Mouse (Mus musculus) kidney, embryonic 15.5 days (tissue): ENCODE measurements around the gene Sufu. TPM values are rescaled to one million over a fixed set of nuclear protein-coding genes. Genes with fewer than 3 reads are reported as not detected.

Experiments used
- ATAC-seq: fragments of 200-750 bp; cut with Nextera tagmentation; replicated peaks from 2 replicates; pipeline ENCODE4 v1.8.0; 2017; ENCODE audit warnings: moderate TSS enrichment; ENCODE audit not compliant: low FRiP score
- H3K27ac ChIP-seq: fragments of 300-500 bp; sonication (generic); 2 replicates; pipeline ENCODE4 v1.5.1; 2015; ENCODE audit warnings: mild to moderate bottlenecking, inconsistent platforms
- H3K27me3 ChIP-seq: fragments of 300-500 bp; sonication (generic); 2 replicates; pipeline ENCODE4 v1.6.1; 2015; ENCODE audit warnings: inconsistent platforms
- H3K36me3 ChIP-seq: fragments of 300-500 bp; sonication (generic); 2 replicates; pipeline ENCODE4 v1.6.1; 2015; ENCODE audit warnings: inconsistent platforms
- H3K4me1 ChIP-seq: fragments of 300-500 bp; sonication (generic); 2 replicates; pipeline ENCODE4 v1.6.1; 2015; ENCODE audit warnings: inconsistent platforms
- H3K4me2 ChIP-seq: fragments of 300-500 bp; sonication (generic); 2 replicates; pipeline ENCODE4 v1.6.1; 2015; ENCODE audit warnings: moderate library complexity, mild to moderate bottlenecking, inconsistent platforms
- H3K4me3 ChIP-seq: fragments of 300-500 bp; sonication (generic); replicated peaks from 2 replicates; pipeline ENCODE4 v1.5.1; 2015; ENCODE audit warnings: mild to moderate bottlenecking, inconsistent platforms
- H3K9ac ChIP-seq: fragments of 300-500 bp; sonication (generic); 2 replicates; pipeline ENCODE4 v1.6.1; 2015; ENCODE audit warnings: mild to moderate bottlenecking, inconsistent platforms
- H3K9me3 ChIP-seq: fragments of 300-500 bp; sonication (generic); replicated peaks from 2 replicates; pipeline ENCODE4 v1.6.1; 2016; ENCODE audit warnings: inconsistent platforms
- WGBS: fragments of 180-500 bp; shearing (Covaris S2); methylation state at CpG from one replicate; pipeline ENCODE4 v1.1.7; 2015; ENCODE audit warnings: mixed read lengths; 5-methylcytosine and 5-hydroxymethylcytosine counted together
- polyA plus RNA-seq: library from polyadenylated mRNA; unstranded; fragments of >200 nt; fragmentation: Nextera tagmentation; extraction: Ambion mirVana; gene quantifications from 2 replicates; pipeline ENCODE4 v1.2.1, GENCODE M21; 2015

The Sufu gene
- polyA plus RNA-seq, 1 experiment from 2014 or later = 46.5 TPM

- ATAC-seq = no peak
Observed at GRCm38 (mm10) chr19:46363294-46364009, 33.2 kb upstream of the Sufu start.

DNA sequence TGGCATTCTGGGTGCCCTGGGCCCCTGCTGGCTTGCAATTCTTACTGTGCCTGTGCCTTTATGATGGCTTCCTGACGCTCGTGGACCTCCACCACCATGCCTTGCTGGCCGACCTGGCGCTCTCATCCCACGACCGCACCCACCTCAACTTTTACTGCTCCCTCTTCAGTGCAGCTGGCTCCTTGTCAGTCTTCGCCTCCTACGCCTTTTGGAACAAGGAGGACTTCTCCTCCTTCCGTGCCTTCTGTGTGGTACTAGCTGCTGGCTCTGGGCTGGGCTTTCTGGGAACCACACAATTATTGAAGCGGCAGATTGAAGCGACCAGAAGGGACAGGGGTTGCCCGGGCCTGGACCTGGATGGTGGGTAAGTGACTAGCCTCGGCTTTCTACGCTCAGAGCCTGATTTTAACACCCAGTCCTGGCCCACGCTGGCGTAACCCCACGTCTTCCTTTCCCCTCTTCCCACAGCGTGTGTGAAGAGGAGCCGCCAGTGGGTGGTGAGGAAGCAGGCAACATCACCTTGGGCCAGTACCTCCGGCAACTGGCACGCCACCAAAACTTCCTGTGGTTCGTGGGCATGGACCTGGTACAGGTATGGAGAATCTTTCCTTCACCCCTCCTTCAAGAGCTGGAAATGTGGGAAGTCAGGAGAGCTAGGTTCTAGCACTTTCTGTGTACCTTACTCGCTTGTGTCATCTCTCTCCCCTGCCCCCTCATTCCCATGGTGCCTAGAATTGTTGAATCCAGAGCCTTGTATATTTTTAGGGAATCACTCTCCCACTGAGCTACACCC, 28.7 kb upstream of the Sufu start:
- no peak overlapping the region for H3K4me3 ChIP-seq
- H3K4me1 ChIP-seq = no peaks in the 10 kb centered on the region; the same call in 1 of the 2 replicates
- H3K9me3 ChIP-seq = no peaks in the 10 kb centered on the region
- H3K9ac ChIP-seq = no peak overlapping the region
- no peak overlapping the region for H3K27ac ChIP-seq
- H3K36me3 ChIP-seq = no peaks in the 10 kb centered on the region
- ATAC-seq = no peak
- H3K27me3 ChIP-seq = no peaks in the 10 kb centered on the region
- no peak overlapping the region for H3K4me2 ChIP-seq
- WGBS = 80% methylated on average over 23 of the region's 23 CpGs

More at GRCm38 (mm10) chr19:46363294-46364009, 33.2 kb upstream of the Sufu start:
- Histone ChIP-seq H3K4me1 (peaks cover under 1% of the 10 kb centered on the region; the same call in 1 of the 2 replicates), H3K27me3 (peaks cover under 1% of the 10 kb centered on the region), H3K9ac (no peak overlapping the region), H3K4me3 (no peak overlapping the region), H3K4me2 (no peak overlapping the region), H3K36me3 (no peaks in the 10 kb centered on the region), H3K27ac (no peak overlapping the region), H3K9me3 (no peaks in the 10 kb centered on the region)
- WGBS = 80% methylated on average over 11 of the region's 11 CpGs

GRCm38 (mm10) chr19:46369204-46369603, 27.5 kb upstream of the Sufu start:
- Histone ChIP-seq H3K9ac (no peak overlapping the region), H3K27ac (no peak overlapping the region), H3K9me3 (no peaks in the 10 kb centered on the region), H3K4me3 (no peak overlapping the region), H3K36me3 (no peaks in the 10 kb centered on the region), H3K4me2 (no peak overlapping the region), H3K27me3 (no peaks in the 10 kb centered on the region), H3K4me1 (peaks cover 1% of the 10 kb centered on the region)
- 14% methylated on average over 4 of the region's 4 CpGs for WGBS
- peak; percentile 46; the same call in 1 of the 2 replicates for ATAC-seq

DNA sequence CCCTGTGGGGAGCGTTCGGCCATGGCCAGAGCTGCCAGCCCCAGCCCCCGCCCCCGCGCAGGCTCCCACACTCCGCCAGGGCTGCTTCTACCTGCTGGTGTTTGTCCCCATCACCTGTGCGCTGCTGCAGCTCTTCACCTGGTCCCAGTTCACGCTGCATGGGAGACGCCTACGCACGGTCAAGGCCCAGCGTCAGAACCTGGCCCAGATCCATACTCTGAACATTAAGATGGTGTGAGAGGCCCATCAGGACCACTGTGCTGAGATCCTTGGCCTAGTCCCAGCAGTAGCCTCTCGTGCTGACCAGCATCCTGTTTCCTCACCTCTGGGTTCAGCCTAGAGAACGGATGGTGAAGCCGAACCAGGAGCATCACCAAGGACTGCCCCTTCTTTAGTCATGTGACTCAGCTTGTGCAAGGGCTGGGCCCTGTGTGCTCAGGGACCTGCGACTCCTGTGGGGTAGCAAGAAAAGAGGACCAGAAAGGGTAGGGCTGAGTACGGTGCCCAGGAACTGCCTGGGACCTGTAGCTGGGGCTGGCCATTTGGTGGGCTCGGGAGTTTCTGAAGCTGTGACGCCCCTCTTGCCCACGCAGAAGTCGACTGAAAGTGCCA, 22.1 kb upstream of the Sufu start:
- no peaks in the 10 kb centered on the region for H3K9me3 ChIP-seq
- no peak overlapping the region for H3K4me3 ChIP-seq
- no peak overlapping the region for H3K27ac ChIP-seq
- no peak overlapping the region for H3K9ac ChIP-seq
- no peak overlapping the region for H3K4me2 ChIP-seq
- ATAC-seq = peak; percentile 31; the same call in 1 of the 2 replicates
- H3K4me1 ChIP-seq = peaks cover 8% of the 10 kb centered on the region
- WGBS = 50% methylated on average over 21 of the region's 21 CpGs
- peaks cover 36% of the 10 kb centered on the region for H3K36me3 ChIP-seq
- H3K27me3 ChIP-seq = no peaks in the 10 kb centered on the region

- H3K27ac ChIP-seq = no peak overlapping the region
- WGBS = 66% methylated on average over 5 of the region's 5 CpGs
- H3K4me2 ChIP-seq = no peak overlapping the region
- no peak overlapping the region for H3K4me3 ChIP-seq
- peaks cover 45% of the 10 kb centered on the region for H3K36me3 ChIP-seq
- H3K27me3 ChIP-seq = no peaks in the 10 kb centered on the region
- H3K9me3 ChIP-seq = no peaks in the 10 kb centered on the region
- H3K4me1 ChIP-seq = peaks cover 8% of the 10 kb centered on the region
- ATAC-seq = no peak
- H3K9ac ChIP-seq = no peak overlapping the region
Observed at GRCm38 (mm10) chr19:46375489-46375888, 21.2 kb upstream of the Sufu start.

GRCm38 (mm10) chr19:46375891-46376290, 20.8 kb upstream of the Sufu start:
- H3K27me3 ChIP-seq = no peaks in the 10 kb centered on the region
- WGBS = 62% methylated on average over 4 of the region's 4 CpGs
- no peak overlapping the region for H3K4me2 ChIP-seq
- no peak overlapping the region for H3K4me3 ChIP-seq
- peaks cover 49% of the 10 kb centered on the region for H3K36me3 ChIP-seq
- no peak overlapping the region for H3K27ac ChIP-seq
- no peak overlapping the region for H3K9ac ChIP-seq
- no peaks in the 10 kb centered on the region for H3K9me3 ChIP-seq
- no peak for ATAC-seq
- peaks cover 8% of the 10 kb centered on the region for H3K4me1 ChIP-seq

- Histone ChIP-seq H3K4me2 (no peak overlapping the region), H3K9me3 (no peaks in the 10 kb centered on the region), H3K9ac (no peak overlapping the region), H3K4me1 (no peaks in the 10 kb centered on the region), H3K4me3 (no peak overlapping the region), H3K27me3 (no peaks in the 10 kb centered on the region), H3K27ac (no peak overlapping the region), H3K36me3 (peaks cover 94% of the 10 kb centered on the region)
- ATAC-seq = no peak
- WGBS = 87% methylated on average over 9 of the region's 9 CpGs
Observed at GRCm38 (mm10) chr19:46382275-46382674, 14.4 kb upstream of the Sufu start.

DNA sequence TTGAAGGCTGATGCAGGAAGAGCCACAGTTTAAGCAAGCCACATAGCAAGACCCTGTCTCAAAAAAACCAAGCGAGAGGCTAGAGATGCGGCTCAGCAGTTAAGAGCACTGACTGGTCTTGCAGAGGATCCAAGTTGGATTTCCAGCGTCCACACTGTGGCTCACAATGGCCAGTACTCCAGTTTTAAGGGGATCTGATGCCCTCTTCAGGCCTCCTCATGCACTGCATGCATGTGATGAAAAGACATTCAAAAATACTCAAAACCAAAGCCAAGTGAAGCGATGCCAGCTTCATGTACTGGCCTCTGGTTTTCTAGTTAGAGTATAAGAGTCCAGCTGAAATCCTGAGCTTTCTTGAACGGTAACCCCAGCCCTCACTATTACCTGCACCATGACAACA, 6.8 kb upstream of the Sufu start:
- Histone ChIP-seq H3K36me3 (peaks cover 23% of the 10 kb centered on the region), H3K9ac (no peak overlapping the region), H3K4me1 (peaks cover 23% of the 10 kb centered on the region), H3K27ac (no peak overlapping the region), H3K4me2 (no peak overlapping the region), H3K9me3 (no peaks in the 10 kb centered on the region), H3K4me3 (no peak overlapping the region), H3K27me3 (no peaks in the 10 kb centered on the region)
- WGBS = 93% methylated on average over 5 of the region's 5 CpGs
- ATAC-seq = no peak

DNA sequence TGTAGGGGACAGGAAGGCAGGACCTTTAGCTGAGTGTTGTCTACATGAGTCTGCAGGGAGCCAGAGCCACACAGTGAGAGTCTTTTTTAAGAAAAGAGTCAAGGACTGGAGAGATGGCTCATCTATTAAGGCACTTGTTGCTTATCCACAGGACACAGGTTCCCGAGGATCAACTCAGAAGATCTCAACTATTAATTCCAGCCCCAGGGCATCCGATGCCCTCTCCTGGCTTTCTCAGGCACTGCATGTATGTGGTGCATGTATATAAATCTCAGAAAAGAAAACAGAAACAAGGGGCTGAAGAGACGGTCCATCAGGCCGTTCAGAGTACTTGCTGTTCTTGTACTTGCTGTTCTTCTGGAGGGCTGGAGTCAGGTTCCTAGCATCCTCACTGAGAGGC, 4.7 kb upstream of the Sufu start:
- ATAC-seq = no peak

GRCm38 (mm10) chr19:46394712-46395108, 2.0 kb upstream of the Sufu start:
- Histone ChIP-seq H3K4me3 (peak overlapping the region; percentile 68), H3K36me3 (no peaks in the 10 kb centered on the region), H3K27ac (no peak overlapping the region), H3K9ac (peak overlapping the region; percentile 53), H3K27me3 (no peaks in the 10 kb centered on the region), H3K4me2 (peak overlapping the region; percentile 84), H3K9me3 (no peaks in the 10 kb centered on the region), H3K4me1 (peaks cover 50% of the 10 kb centered on the region)
- WGBS = 4% methylated on average over 10 of the region's 10 CpGs
- no peak for ATAC-seq

More for the DNA sequence above, 4.7 kb upstream of the Sufu start:
- H3K36me3 ChIP-seq = peaks cover 6% of the 10 kb centered on the region
- WGBS = 27% methylated on average over 4 of the region's 4 CpGs
- no peak overlapping the region for H3K4me3 ChIP-seq
- H3K27ac ChIP-seq = no peak overlapping the region
- no peaks in the 10 kb centered on the region for H3K9me3 ChIP-seq
- H3K27me3 ChIP-seq = no peaks in the 10 kb centered on the region
- H3K4me1 ChIP-seq = peaks cover 28% of the 10 kb centered on the region
- no peak overlapping the region for H3K4me2 ChIP-seq
- no peak overlapping the region for H3K9ac ChIP-seq

GRCm38 (mm10) chr19:46395109-46396009, 1.3 kb upstream of the Sufu start, which contains the start of gene Actr1a:
Gene Actr1a, minus strand, starts transcription at chr19:46395748.
- Histone ChIP-seq H3K9ac (peak within 1 kb of the TSS; percentile 58), H3K4me1 (peaks cover 56% of the 10 kb centered on the region), H3K36me3 (0 out of 2 replicates have a peak, but pooled peaks cover 1% of the 10 kb centered on the region), H3K4me2 (peak within 1 kb of the TSS; percentile 84), H3K27ac (peak within 1 kb of the TSS; percentile 70), H3K4me3 (peak within 1 kb of the TSS; percentile 80), H3K9me3 (no peaks in the 10 kb centered on the region), H3K27me3 (no peaks in the 10 kb centered on the region)
- under 1% methylated on average over 51 of the region's 51 CpGs for WGBS
- peak; percentile 96 for ATAC-seq
